Mouse (Mus musculus): ENCODE measurements around the gene Gm10190. TPM values are rescaled to one million over a fixed set of nuclear protein-coding genes. Genes with fewer than 3 reads are reported as not detected.

The Gm10190 gene
- total and polyA plus RNA-seq, 2 experiments from 2014 or later, result 5.0 TPM; not detected in 1

DNA sequence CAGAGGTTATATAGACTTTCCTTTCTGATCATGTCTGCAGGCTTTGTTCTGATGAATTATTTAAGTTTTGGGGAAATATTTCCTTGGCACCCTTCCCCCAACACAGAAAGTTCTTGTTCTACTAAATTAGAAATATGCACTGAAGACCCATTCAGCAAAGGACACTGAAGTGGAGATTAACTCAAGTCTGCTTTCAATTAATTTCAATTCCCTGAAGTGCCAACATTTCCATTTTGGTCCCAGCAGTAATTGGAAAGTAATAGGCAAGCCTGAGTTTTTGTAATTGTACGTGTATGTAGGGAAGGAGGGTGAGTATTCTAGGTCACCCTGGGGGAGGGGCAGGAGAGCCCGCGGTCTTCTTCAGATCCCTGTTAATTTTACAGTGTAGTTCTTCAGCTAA, 46.9 kb downstream of the Gm10190 start:
- Histone ChIP-seq H3K36me3 (ENCODE audit: insufficient read depth, low read length) (no peaks in the 10 kb centered on the region), H3K4me2 (ENCODE audit: low read depth, low read length, poor library complexity, severe bottlenecking) (no peak overlapping the region), H3K4me3 (ENCODE audit: low read depth, low read length) (no peak overlapping the region), H3K27ac (ENCODE audit: low read depth, low read length) (no peak overlapping the region), H3K4me1 (ENCODE audit: insufficient read depth, low read length) (no peaks in the 10 kb centered on the region), H3K27me3 (ENCODE audit: insufficient read depth, low read length) (no peaks in the 10 kb centered on the region), H3K9me3 (ENCODE audit: low read length) (no peaks in the 10 kb centered on the region), H3K9ac (replicated peaks; ENCODE audit: low read length, poor library complexity, severe bottlenecking) (no peak overlapping the region)
- peak; percentile 59 for DNase-seq (ENCODE audit: low spot score)
- WGBS, result 65% methylated on average over 3 of the region's 3 CpGs
- TF ChIP-seq CTCF (IDR thresholded peaks at IDR 0.05), result no peak
- no peak for ATAC-seq (ENCODE audit: low FRiP score)

DNA sequence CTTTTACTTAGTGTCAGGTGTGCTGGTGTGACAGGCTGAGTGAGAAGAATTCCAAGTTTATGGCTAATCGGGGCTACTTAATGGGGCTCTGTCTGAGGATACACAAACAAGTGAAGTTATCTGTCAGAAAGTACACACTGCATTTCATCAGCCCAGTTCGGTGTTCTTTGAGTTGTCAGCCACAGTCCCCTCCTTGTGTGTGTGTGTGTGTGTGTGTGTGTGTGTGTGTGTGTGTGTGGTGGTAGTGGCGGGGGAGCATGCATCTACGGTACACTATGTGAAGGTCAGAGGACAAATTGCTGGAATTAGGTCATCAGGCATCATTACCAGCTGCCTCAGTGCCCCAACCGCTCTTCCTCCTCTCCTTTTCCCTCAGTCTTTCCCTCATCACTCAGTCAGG, 47.9 kb downstream of the Gm10190 start:
- Histone ChIP-seq H3K4me2 (ENCODE audit: low read depth, low read length, poor library complexity, severe bottlenecking) (no peak overlapping the region), H3K27me3 (ENCODE audit: insufficient read depth, low read length) (no peaks in the 10 kb centered on the region), H3K9ac (replicated peaks; ENCODE audit: low read length, poor library complexity, severe bottlenecking) (no peak overlapping the region), H3K4me3 (ENCODE audit: low read depth, low read length) (no peak overlapping the region), H3K4me1 (ENCODE audit: insufficient read depth, low read length) (no peaks in the 10 kb centered on the region), H3K36me3 (ENCODE audit: insufficient read depth, low read length) (no peaks in the 10 kb centered on the region), H3K9me3 (ENCODE audit: low read length) (no peaks in the 10 kb centered on the region), H3K27ac (ENCODE audit: low read depth, low read length) (no peak overlapping the region)
- ATAC-seq (ENCODE audit: low FRiP score), result no peak
- TF ChIP-seq CTCF (IDR thresholded peaks at IDR 0.05), result no peak
- no peak for DNase-seq (ENCODE audit: low spot score)
- 89% methylated on average over 5 of the region's 5 CpGs for WGBS

DNA sequence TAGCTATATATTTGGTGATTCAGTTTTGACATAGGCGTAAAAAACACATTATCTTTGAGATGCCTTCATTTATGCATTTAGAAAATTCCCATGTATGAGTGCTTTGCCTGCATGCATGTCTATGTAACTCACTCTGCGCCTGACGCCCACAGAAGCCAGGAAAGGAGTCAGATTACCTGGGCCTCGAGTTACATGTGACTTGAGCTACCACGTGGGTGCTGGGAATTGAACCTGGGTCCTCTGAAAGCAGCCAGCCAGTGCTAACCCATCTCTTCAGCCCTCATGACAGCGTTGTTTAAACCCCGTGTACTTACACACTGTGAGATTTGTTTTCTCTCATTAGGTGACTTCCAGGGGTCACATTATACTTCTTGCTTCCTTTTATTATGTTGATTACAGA, 48.8 kb downstream of the Gm10190 start:
- DNase-seq (ENCODE audit: low spot score), result no peak
- no peaks in the 10 kb centered on the region for H3K4me1 ChIP-seq (ENCODE audit: insufficient read depth, low read length)
- no peaks in the 10 kb centered on the region for H3K27me3 ChIP-seq (ENCODE audit: insufficient read depth, low read length)
- no peak overlapping the region for H3K4me2 ChIP-seq (ENCODE audit: low read depth, low read length, poor library complexity, severe bottlenecking)
- H3K27ac ChIP-seq (ENCODE audit: low read depth, low read length), result no peak overlapping the region
- 84% methylated on average over 7 of the region's 7 CpGs for WGBS
- H3K9me3 ChIP-seq (ENCODE audit: low read length), result no peaks in the 10 kb centered on the region
- H3K9ac ChIP-seq (replicated peaks; ENCODE audit: low read length, poor library complexity, severe bottlenecking), result no peak overlapping the region
- no peaks in the 10 kb centered on the region for H3K36me3 ChIP-seq (ENCODE audit: insufficient read depth, low read length)
- TF ChIP-seq CTCF (IDR thresholded peaks at IDR 0.05), result no peak
- H3K4me3 ChIP-seq (ENCODE audit: low read depth, low read length), result no peak overlapping the region
- ATAC-seq (ENCODE audit: low FRiP score), result no peak

DNA sequence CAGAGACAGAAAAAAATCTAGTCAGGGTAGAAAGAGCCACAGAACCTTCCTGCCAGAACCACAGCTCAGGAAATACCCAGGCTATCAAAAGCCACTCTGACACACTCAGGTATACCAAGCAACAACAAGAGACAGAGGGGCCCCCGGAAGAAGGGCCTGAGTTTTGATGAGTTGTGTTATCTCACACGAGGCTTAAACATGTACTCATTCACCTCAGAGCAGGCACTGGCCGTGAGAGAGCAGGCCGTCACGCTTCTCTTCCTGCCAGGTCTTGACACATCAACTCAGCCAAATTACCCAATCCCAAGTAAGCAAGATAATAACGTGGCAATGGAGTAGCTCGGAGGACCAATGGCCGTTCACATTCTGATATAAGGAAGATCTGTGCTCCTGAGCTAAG, 49.7 kb downstream of the Gm10190 start:
- ATAC-seq (ENCODE audit: low FRiP score), result no peak

More for the DNA sequence above, 49.7 kb downstream of the Gm10190 start:
- Histone ChIP-seq H3K9me3 (ENCODE audit: low read length) (no peaks in the 10 kb centered on the region), H3K36me3 (ENCODE audit: insufficient read depth, low read length) (no peaks in the 10 kb centered on the region), H3K27ac (ENCODE audit: low read depth, low read length) (no peak overlapping the region), H3K27me3 (ENCODE audit: insufficient read depth, low read length) (no peaks in the 10 kb centered on the region), H3K9ac (replicated peaks; ENCODE audit: low read length, poor library complexity, severe bottlenecking) (no peak overlapping the region), H3K4me2 (ENCODE audit: low read depth, low read length, poor library complexity, severe bottlenecking) (no peak overlapping the region), H3K4me3 (ENCODE audit: low read depth, low read length) (no peak overlapping the region), H3K4me1 (ENCODE audit: insufficient read depth, low read length) (no peaks in the 10 kb centered on the region)
- TF ChIP-seq CTCF (IDR thresholded peaks at IDR 0.05), result no peak
- WGBS, result 79% methylated on average over 8 of the region's 8 CpGs
- DNase-seq (ENCODE audit: low spot score), result no peak

Other genes with a start within 250 kb of the Gm10190 start
- 1.3 and 1.5 TPM in 2 replicates for gene Galm, start 246.1 kb downstream of the Gm10190 start, total RNA-seq (2014; rRNA removed)
- gene Galm, start 246.1 kb downstream of the Gm10190 start, polyA plus RNA-seq (2015; fragmentation: Nextera tagmentation; extraction: Ambion mirVana), result 1.00 and 1.1 TPM in 2 replicates
- gene Srsf7, start 166.2 kb downstream of the Gm10190 start, total RNA-seq (2014; rRNA removed), result 150 and 173 TPM in 2 replicates
- gene Srsf7, start 166.2 kb downstream of the Gm10190 start, polyA plus RNA-seq (2015; fragmentation: Nextera tagmentation; extraction: Ambion mirVana), result 199 and 224 TPM in 2 replicates
- 0.11 TPM in 1 of 2 replicates, not detected in the other for gene Ttc39d, start 166.1 kb downstream of the Gm10190 start, total RNA-seq (2014; rRNA removed)
- gene Ttc39d, start 166.1 kb downstream of the Gm10190 start, polyA plus RNA-seq (2015; fragmentation: Nextera tagmentation; extraction: Ambion mirVana), result 0.06 and 0.12 TPM in 2 replicates
- 5.6 and 9.2 TPM in 2 replicates for gene Gemin6, start 149.1 kb downstream of the Gm10190 start, total RNA-seq (2014; rRNA removed)
- gene Gemin6, start 149.1 kb downstream of the Gm10190 start, polyA plus RNA-seq (2015; fragmentation: Nextera tagmentation; extraction: Ambion mirVana), result 14.4 and 16.2 TPM in 2 replicates
- 14.8 and 18.6 TPM in 2 replicates for gene Morn2, start 83.3 kb downstream of the Gm10190 start, total RNA-seq (2014; rRNA removed)
- 50.0 and 52.5 TPM in 2 replicates for gene Morn2, start 83.3 kb downstream of the Gm10190 start, polyA plus RNA-seq (2015; fragmentation: Nextera tagmentation; extraction: Ambion mirVana)
- gene Dhx57, start 83.1 kb downstream of the Gm10190 start, total RNA-seq (2014; rRNA removed), result 64.5 and 72.3 TPM in 2 replicates
- gene Dhx57, start 83.1 kb downstream of the Gm10190 start, polyA plus RNA-seq (2015; fragmentation: Nextera tagmentation; extraction: Ambion mirVana), result 34.7 and 36.9 TPM in 2 replicates
- gene Arhgef33, start 66.1 kb downstream of the Gm10190 start, total RNA-seq (2014; rRNA removed), result 3.0 and 7.7 TPM in 2 replicates
- 2.0 and 2.2 TPM in 2 replicates for gene Arhgef33, start 66.1 kb downstream of the Gm10190 start, polyA plus RNA-seq (2015; fragmentation: Nextera tagmentation; extraction: Ambion mirVana)
- gene Sos1, start 106.9 kb upstream of the Gm10190 start, total RNA-seq (2014; rRNA removed), result 29.0 and 34.3 TPM in 2 replicates
- 6.2 and 7.2 TPM in 2 replicates for gene Sos1, start 106.9 kb upstream of the Gm10190 start, polyA plus RNA-seq (2015; fragmentation: Nextera tagmentation; extraction: Ambion mirVana)
- 6.9 and 7.9 TPM in 2 replicates for gene Cdkl4, start 204.3 kb upstream of the Gm10190 start, total RNA-seq (2014; rRNA removed)
- 5.4 and 6.0 TPM in 2 replicates for gene Cdkl4, start 204.3 kb upstream of the Gm10190 start, polyA plus RNA-seq (2015; fragmentation: Nextera tagmentation; extraction: Ambion mirVana)

Data from midbrain, postnatal 0 days (tissue).